Mouse (Mus musculus) thymus, postnatal 0 days (tissue): ENCODE results near the gene C2cd2. TPM values are rescaled to one million over a fixed set of nuclear protein-coding genes. Genes with fewer than 3 reads are reported as not detected.

Experiments
- DNase-seq: peaks from one replicate; pipeline ENCODE4 v3.0.0-alpha.2; 2015; ENCODE audit warnings: low spot score
- microRNA-seq: library from miRNA; unstranded; fragments of <30 nt; microRNA quantifications from one replicate; pipeline ENCODE4, GENCODE M21; 2016; ENCODE audit warnings: borderline number of aligned reads
- polyA plus RNA-seq: library from polyadenylated mRNA; unstranded; fragments of >200 nt; fragmentation: Nextera tagmentation; extraction: Ambion mirVana; gene quantifications from 2 replicates; pipeline ENCODE4 v1.2.1, GENCODE M21; 2015

C2cd2 gene
- polyA plus RNA-seq, 1 experiment from 2014 or later = 6.6 TPM

GRCm38 (mm10) chr16:97817414-97817813 lies 145.0 kb downstream of the C2cd2 start:
- DNase-seq = no peak

GRCm38 (mm10) chr16:97815269-97815668 lies 147.1 kb downstream of the C2cd2 start:
- no peak for DNase-seq

- no peak for DNase-seq
Observed at GRCm38 (mm10) chr16:97814060-97814459, 148.3 kb downstream of the C2cd2 start.

GRCm38 (mm10) chr16:97808881-97809280 lies 153.5 kb downstream of the C2cd2 start:
- no peak for DNase-seq

- no peak for DNase-seq
Observed at GRCm38 (mm10) chr16:97805646-97806045, 156.8 kb downstream of the C2cd2 start.

Small RNA genes lying within 50 kb of the gene (microRNA-seq; reads per million reads assigned to microRNA genes)
- not detected for gene Mir6964

Other genes starting within 250 kb of the C2cd2 start
- gene Ripk4, start 198.8 kb downstream of the C2cd2 start, polyA plus RNA-seq = 6.2 and 6.7 TPM in 2 replicates
- gene Prdm15, start 110.7 kb downstream of the C2cd2 start, polyA plus RNA-seq = 6.2 and 7.4 TPM in 2 replicates
- 7.6 and 7.7 TPM in 2 replicates for gene Zbtb21, start within 50 bp of the C2cd2 start, polyA plus RNA-seq
- 46.0 and 49.7 TPM in 2 replicates for gene B230307C23Rik, start 34.7 kb upstream of the C2cd2 start, polyA plus RNA-seq
- 11.6 and 11.7 TPM in 2 replicates for gene A630089N07Rik, start 119.9 kb upstream of the C2cd2 start, polyA plus RNA-seq